Mouse (Mus musculus): Measurements from ENCODE around the gene Nek2. TPM values are rescaled to one million over a fixed set of nuclear protein-coding genes. Genes with fewer than 3 reads are reported as not detected.

The Nek2 gene
- polyA plus RNA-seq, 1 experiment from 2014 or later = 45.1 TPM

DNA sequence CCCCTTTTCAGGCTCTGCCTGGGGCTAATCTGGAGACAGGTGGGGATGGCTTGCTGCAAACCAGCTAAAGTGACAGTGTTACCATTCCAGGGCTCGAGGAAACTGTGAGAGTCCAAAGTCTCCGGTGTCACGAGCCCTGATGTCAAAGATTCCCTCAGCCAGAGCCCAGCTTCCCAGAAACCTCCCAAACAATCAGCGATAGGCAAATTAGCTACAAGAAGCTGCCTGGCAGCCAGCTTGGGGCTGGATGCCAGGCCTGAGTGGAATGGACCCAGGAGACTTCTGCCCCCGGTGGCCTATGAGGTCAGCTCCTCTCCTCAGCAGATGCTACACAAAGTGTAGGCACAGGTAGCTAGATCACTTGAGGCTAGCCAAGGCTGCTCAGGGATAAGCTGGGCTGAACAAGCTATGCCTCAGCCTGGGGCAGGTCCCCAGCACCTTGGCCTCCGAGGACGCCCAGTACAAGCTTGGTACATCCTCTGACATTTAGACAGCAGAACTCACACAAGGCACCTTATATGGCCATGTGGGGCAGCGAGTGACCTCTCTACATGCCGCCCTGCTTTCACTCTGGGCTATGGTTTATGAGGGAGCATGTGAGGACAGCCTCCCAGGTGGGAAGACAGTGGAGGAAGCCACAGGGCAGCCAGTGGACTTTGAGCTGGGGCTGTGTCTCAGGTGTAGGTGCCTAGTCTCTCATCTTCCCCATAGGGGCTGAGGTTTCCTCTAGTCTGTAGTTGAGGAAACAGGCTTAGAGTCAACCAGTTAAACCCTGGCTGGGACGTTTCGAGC, 19.7 kb downstream of the Nek2 start:
- Histone ChIP-seq H3K9me3 (replicated peaks) (no peaks in the 10 kb centered on the region), H3K27ac (no peak overlapping the region), H3K27me3 (no peaks in the 10 kb centered on the region), H3K9ac (no peak overlapping the region), H3K4me3 (replicated peaks) (no peak overlapping the region), H3K36me3 (no peaks in the 10 kb centered on the region), H3K4me2 (no peak overlapping the region), H3K4me1 (peaks cover 22% of the 10 kb centered on the region)
- WGBS = 78% methylated on average over 11 of the region's 11 CpGs
- no peak for ATAC-seq (replicated peaks; ENCODE audit: low FRiP score)

DNA sequence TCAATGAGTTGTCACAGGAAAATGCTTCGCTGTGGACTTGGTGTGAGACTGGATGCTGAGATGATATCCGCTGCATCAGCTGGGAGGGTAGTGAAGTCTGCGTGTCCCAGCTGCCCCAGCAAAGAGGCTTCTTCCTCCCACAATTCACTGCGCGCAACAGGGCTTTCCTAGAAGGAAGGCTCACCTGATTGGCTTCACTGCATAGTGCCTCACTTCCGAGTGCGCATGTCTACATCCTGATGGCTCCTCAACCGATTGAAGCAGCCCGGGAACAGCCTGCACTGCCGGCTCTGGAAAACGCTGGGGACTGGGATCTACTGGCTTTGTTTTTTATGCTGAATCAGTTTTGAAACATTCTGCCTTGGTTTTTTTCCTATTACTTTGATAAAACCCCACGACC, 21.0 kb downstream of the Nek2 start:
- no peak overlapping the region for H3K27ac ChIP-seq
- H3K9me3 ChIP-seq (replicated peaks) = no peaks in the 10 kb centered on the region
- H3K4me1 ChIP-seq = peaks cover 15% of the 10 kb centered on the region
- no peak overlapping the region for H3K9ac ChIP-seq
- 84% methylated on average over 12 of the region's 12 CpGs for WGBS
- ATAC-seq (replicated peaks; ENCODE audit: low FRiP score) = no peak
- no peak overlapping the region for H3K4me2 ChIP-seq
- no peak overlapping the region for H3K4me3 ChIP-seq (replicated peaks)
- no peaks in the 10 kb centered on the region for H3K27me3 ChIP-seq
- H3K36me3 ChIP-seq = no peaks in the 10 kb centered on the region

DNA sequence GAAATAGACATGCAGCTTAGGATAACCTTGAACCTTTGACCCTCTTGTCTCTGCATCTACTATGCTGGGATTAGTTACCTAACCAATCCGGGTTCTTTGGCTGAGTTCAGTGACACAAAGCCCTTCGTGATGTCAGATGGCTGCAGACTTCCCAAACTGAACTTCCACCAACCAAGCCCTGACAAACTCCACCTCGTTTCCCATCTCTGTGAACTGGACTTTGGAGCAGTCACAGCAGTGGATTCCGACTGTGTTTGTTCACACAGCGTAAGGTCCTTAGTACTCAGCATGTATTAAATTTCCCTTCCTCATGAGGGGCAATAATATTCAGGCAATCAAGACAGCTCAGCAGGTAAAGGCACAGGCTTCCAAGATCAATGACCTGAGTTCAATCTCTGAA, 25.4 kb downstream of the Nek2 start:
- no peak for ATAC-seq (replicated peaks; ENCODE audit: low FRiP score)
- H3K4me3 ChIP-seq (replicated peaks) = no peak overlapping the region
- 68% methylated on average over 5 of the region's 5 CpGs for WGBS
- no peaks in the 10 kb centered on the region for H3K27me3 ChIP-seq
- H3K27ac ChIP-seq = no peak overlapping the region
- no peaks in the 10 kb centered on the region for H3K4me1 ChIP-seq
- H3K9ac ChIP-seq = no peak overlapping the region
- no peaks in the 10 kb centered on the region for H3K9me3 ChIP-seq (replicated peaks)
- H3K4me2 ChIP-seq = no peak overlapping the region
- H3K36me3 ChIP-seq = no peaks in the 10 kb centered on the region

DNA sequence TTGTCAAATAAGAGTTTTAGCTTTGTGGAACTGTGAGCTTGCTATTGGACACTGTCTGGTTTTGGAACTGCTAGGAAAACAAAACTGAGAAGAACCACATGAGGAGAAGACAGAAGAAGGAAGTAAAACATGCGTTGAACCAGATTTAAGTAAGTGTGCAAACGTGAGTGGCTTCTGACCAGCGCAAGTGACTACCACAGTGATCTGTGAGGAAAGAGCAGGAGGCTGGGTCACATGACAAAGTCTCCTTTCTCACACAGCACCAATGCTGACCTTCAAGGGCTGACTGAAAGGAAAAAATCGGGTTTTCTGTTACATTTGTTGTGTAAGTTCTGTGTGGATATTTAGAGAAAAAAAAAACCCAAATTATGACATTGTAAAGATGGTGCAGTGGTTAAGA, 28.3 kb downstream of the Nek2 start:
- Histone ChIP-seq H3K9me3 (replicated peaks) (no peaks in the 10 kb centered on the region), H3K4me3 (replicated peaks) (no peak overlapping the region), H3K27me3 (no peaks in the 10 kb centered on the region), H3K36me3 (no peaks in the 10 kb centered on the region), H3K27ac (no peak overlapping the region), H3K9ac (no peak overlapping the region), H3K4me1 (no peaks in the 10 kb centered on the region), H3K4me2 (no peak overlapping the region)
- WGBS = 59% methylated on average over 4 of the region's 4 CpGs
- no peak for ATAC-seq (replicated peaks; ENCODE audit: low FRiP score)

- no peak for ATAC-seq (replicated peaks; ENCODE audit: low FRiP score)
- 82% methylated on average over 9 of the region's 9 CpGs for WGBS
- H3K9me3 ChIP-seq (replicated peaks) = peaks cover 2% of the 10 kb centered on the region; the same call in 1 of the 2 replicates
- H3K4me3 ChIP-seq (replicated peaks) = no peak overlapping the region
- no peaks in the 10 kb centered on the region for H3K36me3 ChIP-seq
- H3K27me3 ChIP-seq = no peaks in the 10 kb centered on the region
- H3K9ac ChIP-seq = no peak overlapping the region
- no peaks in the 10 kb centered on the region for H3K4me1 ChIP-seq
- no peak overlapping the region for H3K4me2 ChIP-seq
- no peak overlapping the region for H3K27ac ChIP-seq
Measured at GRCm38 (mm10) chr1:191853442-191853841, 32.2 kb downstream of the Nek2 start.

GRCm38 (mm10) chr1:191854716-191855115, 33.5 kb downstream of the Nek2 start:
- H3K4me3 ChIP-seq (replicated peaks) = no peak overlapping the region
- no peak overlapping the region for H3K4me2 ChIP-seq
- no peaks in the 10 kb centered on the region for H3K27me3 ChIP-seq
- no peak for ATAC-seq (replicated peaks; ENCODE audit: low FRiP score)
- peaks cover 4% of the 10 kb centered on the region; the same call in 1 of the 2 replicates for H3K9me3 ChIP-seq (replicated peaks)
- no peak overlapping the region for H3K9ac ChIP-seq
- no peaks in the 10 kb centered on the region for H3K4me1 ChIP-seq
- H3K27ac ChIP-seq = no peak overlapping the region
- H3K36me3 ChIP-seq = no peaks in the 10 kb centered on the region
- WGBS = 53% methylated on average over 5 of the region's 5 CpGs

DNA sequence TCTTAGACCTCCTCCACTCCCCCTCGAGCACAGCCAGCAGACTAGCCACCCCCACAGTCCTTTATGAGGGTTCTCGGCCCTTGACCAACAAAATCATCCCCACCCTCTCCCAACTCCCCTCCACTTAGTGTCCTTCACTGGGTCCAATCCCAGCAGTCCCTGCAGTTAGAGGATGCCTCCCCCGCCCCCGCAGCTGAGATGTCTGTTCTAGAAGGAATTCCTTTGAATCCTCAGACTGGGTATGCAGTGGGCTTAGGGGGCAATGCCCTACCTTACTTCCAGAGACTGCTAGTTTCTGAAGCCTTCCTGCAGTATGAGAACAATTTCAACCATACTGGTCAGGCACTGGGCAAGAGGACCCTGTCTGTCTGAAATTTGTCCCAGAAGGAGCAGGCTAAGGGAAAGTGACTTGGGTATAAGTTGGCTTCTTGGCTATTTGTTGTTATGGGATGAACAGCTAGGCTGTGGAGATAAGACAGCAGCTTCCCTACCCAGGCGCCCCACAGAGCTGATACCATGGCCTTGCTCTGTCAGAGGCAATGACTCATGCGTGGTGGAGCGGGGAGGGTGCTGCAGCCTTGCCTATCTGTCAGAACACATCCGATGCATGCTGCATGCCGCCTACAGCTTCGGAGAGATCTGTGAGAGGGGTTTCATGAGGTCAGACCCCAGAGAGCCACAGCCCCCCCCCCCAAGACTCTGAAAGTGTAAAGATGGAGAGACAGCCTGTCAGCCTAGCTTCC, 34.1 kb downstream of the Nek2 start:
- H3K4me1 ChIP-seq = no peaks in the 10 kb centered on the region
- H3K4me2 ChIP-seq = no peak overlapping the region
- H3K27ac ChIP-seq = no peak overlapping the region
- no peaks in the 10 kb centered on the region for H3K27me3 ChIP-seq
- H3K9ac ChIP-seq = no peak overlapping the region
- H3K36me3 ChIP-seq = no peaks in the 10 kb centered on the region
- peak; percentile 89 for ATAC-seq (replicated peaks; ENCODE audit: low FRiP score)
- peaks cover 4% of the 10 kb centered on the region; the same call in 1 of the 2 replicates for H3K9me3 ChIP-seq (replicated peaks)
- no peak overlapping the region for H3K4me3 ChIP-seq (replicated peaks)
- WGBS = 51% methylated on average over 10 of the region's 10 CpGs

- WGBS = 83% methylated on average over 5 of the region's 5 CpGs
- H3K9me3 ChIP-seq (replicated peaks) = peaks cover 4% of the 10 kb centered on the region; the same call in 1 of the 2 replicates
- no peak overlapping the region for H3K9ac ChIP-seq
- H3K27ac ChIP-seq = no peak overlapping the region
- no peak overlapping the region for H3K4me2 ChIP-seq
- H3K36me3 ChIP-seq = no peaks in the 10 kb centered on the region
- ATAC-seq (replicated peaks; ENCODE audit: low FRiP score) = no peak
- no peaks in the 10 kb centered on the region for H3K27me3 ChIP-seq
- no peaks in the 10 kb centered on the region for H3K4me1 ChIP-seq
- no peak overlapping the region for H3K4me3 ChIP-seq (replicated peaks)
Measured at GRCm38 (mm10) chr1:191856886-191857651, 35.8 kb downstream of the Nek2 start.

- Histone ChIP-seq H3K27ac (no peak overlapping the region), H3K4me2 (no peak overlapping the region), H3K9ac (no peak overlapping the region), H3K4me1 (no peaks in the 10 kb centered on the region), H3K9me3 (replicated peaks) (peaks cover 4% of the 10 kb centered on the region; the same call in 1 of the 2 replicates), H3K36me3 (no peaks in the 10 kb centered on the region), H3K27me3 (no peaks in the 10 kb centered on the region), H3K4me3 (replicated peaks) (no peak overlapping the region)
- ATAC-seq (replicated peaks; ENCODE audit: low FRiP score) = no peak
Measured at GRCm38 (mm10) chr1:191858136-191858535, 36.9 kb downstream of the Nek2 start.

- H3K9me3 ChIP-seq (replicated peaks) = peaks cover 4% of the 10 kb centered on the region; the same call in 1 of the 2 replicates
- H3K4me3 ChIP-seq (replicated peaks) = no peak overlapping the region
- H3K36me3 ChIP-seq = no peaks in the 10 kb centered on the region
- 85% methylated on average over 3 of the region's 3 CpGs for WGBS
- H3K9ac ChIP-seq = no peak overlapping the region
- ATAC-seq (replicated peaks; ENCODE audit: low FRiP score) = no peak
- no peak overlapping the region for H3K27ac ChIP-seq
- no peak overlapping the region for H3K4me2 ChIP-seq
- no peaks in the 10 kb centered on the region for H3K4me1 ChIP-seq
- H3K27me3 ChIP-seq = no peaks in the 10 kb centered on the region
Measured at GRCm38 (mm10) chr1:191859847-191860246, 38.6 kb downstream of the Nek2 start.

DNA sequence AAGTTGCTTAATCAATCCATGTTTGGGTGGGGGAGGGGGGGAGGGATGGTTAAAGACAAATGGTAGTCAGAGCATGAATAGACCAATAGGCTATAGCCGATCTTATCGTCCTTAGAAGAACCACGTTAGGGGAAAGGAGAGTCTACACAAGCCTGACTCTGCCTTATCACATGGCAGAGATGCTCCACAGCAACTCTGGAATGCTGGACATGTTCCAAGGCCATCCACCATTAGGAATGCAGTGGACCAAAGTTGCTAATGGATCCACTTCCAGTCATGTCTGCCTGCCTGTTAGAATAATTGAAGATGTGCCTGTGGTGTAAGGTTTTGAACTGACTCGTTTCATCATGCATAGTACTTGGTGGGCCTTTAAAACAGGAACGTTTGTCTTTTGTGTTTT, 40.0 kb downstream of the Nek2 start:
- H3K36me3 ChIP-seq = no peaks in the 10 kb centered on the region
- 82% methylated on average over 5 of the region's 5 CpGs for WGBS
- peaks cover 4% of the 10 kb centered on the region; the same call in 1 of the 2 replicates for H3K9me3 ChIP-seq (replicated peaks)
- no peak overlapping the region for H3K9ac ChIP-seq
- no peaks in the 10 kb centered on the region for H3K4me1 ChIP-seq
- no peak overlapping the region for H3K4me3 ChIP-seq (replicated peaks)
- H3K27ac ChIP-seq = no peak overlapping the region
- ATAC-seq (replicated peaks; ENCODE audit: low FRiP score) = no peak
- no peaks in the 10 kb centered on the region for H3K27me3 ChIP-seq
- H3K4me2 ChIP-seq = no peak overlapping the region
